Mouse (Mus musculus): ENCODE measurements around the gene Usp48. TPM values are rescaled to one million over a fixed set of nuclear protein-coding genes. Genes with fewer than 3 reads are reported as not detected.
A peak's percentile ranks its signal among the peaks of the same experiment; 100 is the strongest.
"Not testable (repeated sequence)": the region's sequence is repeated elsewhere in the genome, so short reads cannot be mapped to it uniquely, and the experiment has no call there.

Usp48 gene
- polyA plus RNA-seq, 1 experiment from 2014 or later = 100 TPM

GRCm38 (mm10) chr4:137581815-137582214, 11.7 kb upstream of the Usp48 start:
- ATAC-seq (ENCODE audit: insufficient number of reproducible peaks, insufficient read depth, low FRiP score, low TSS enrichment, low read depth) = no peak
- Histone ChIP-seq H3K4me3 (replicated peaks) (no peak overlapping the region), H3K36me3 (no peaks in the 10 kb centered on the region), H3K9ac (replicated peaks) (no peak overlapping the region), H3K4me1 (replicated peaks) (no peaks in the 10 kb centered on the region), H3K9me3 (no peaks in the 10 kb centered on the region), H3K27me3 (peaks cover 31% of the 10 kb centered on the region), H3K4me2 (no peak overlapping the region), H3K27ac (no peak overlapping the region)
- 44% methylated on average over 3 of the region's 3 CpGs for WGBS

- not testable (repeated sequence) for ATAC-seq (ENCODE audit: insufficient number of reproducible peaks, insufficient read depth, low FRiP score, low TSS enrichment, low read depth); H3K27me3 ChIP-seq; H3K27ac ChIP-seq; H3K9me3 ChIP-seq; H3K4me1 ChIP-seq (replicated peaks); H3K9ac ChIP-seq (replicated peaks); H3K4me2 ChIP-seq; H3K36me3 ChIP-seq; H3K4me3 ChIP-seq (replicated peaks)
- WGBS = 79% methylated on average over 2 of the region's 3 CpGs
Measured at GRCm38 (mm10) chr4:137589095-137589494, 4.5 kb upstream of the Usp48 start.

GRCm38 (mm10) chr4:137589586-137589985, 4.0 kb upstream of the Usp48 start:
- Histone ChIP-seq H3K4me3 (replicated peaks) (no peak overlapping the region), H3K9me3 (no peaks in the 10 kb centered on the region), H3K27me3 (peaks cover 5% of the 10 kb centered on the region; the same call in 1 of the 2 replicates), H3K4me2 (no peak overlapping the region), H3K27ac (no peak overlapping the region), H3K36me3 (no peaks in the 10 kb centered on the region), H3K4me1 (replicated peaks) (no peaks in the 10 kb centered on the region), H3K9ac (replicated peaks) (no peak overlapping the region)
- no peak for ATAC-seq (ENCODE audit: insufficient number of reproducible peaks, insufficient read depth, low FRiP score, low TSS enrichment, low read depth)
- 82% methylated on average over 3 of the region's 3 CpGs for WGBS

- H3K27me3 ChIP-seq = peaks cover 5% of the 10 kb centered on the region; the same call in 1 of the 2 replicates
- no peak overlapping the region for H3K4me3 ChIP-seq (replicated peaks)
- H3K4me2 ChIP-seq = no peak overlapping the region
- H3K27ac ChIP-seq = no peak overlapping the region
- peaks cover 12% of the 10 kb centered on the region for H3K4me1 ChIP-seq (replicated peaks)
- no peaks in the 10 kb centered on the region for H3K36me3 ChIP-seq
- 83% methylated on average over 4 of the region's 4 CpGs for WGBS
- H3K9me3 ChIP-seq = no peaks in the 10 kb centered on the region
- no peak overlapping the region for H3K9ac ChIP-seq (replicated peaks)
- ATAC-seq (ENCODE audit: insufficient number of reproducible peaks, insufficient read depth, low FRiP score, low TSS enrichment, low read depth) = no peak
Measured at GRCm38 (mm10) chr4:137590961-137591360, 2.6 kb upstream of the Usp48 start.

GRCm38 (mm10) chr4:137594496-137595270, 1.1 kb downstream of the Usp48 start:
- H3K9me3 ChIP-seq = no peaks in the 10 kb centered on the region
- H3K27ac ChIP-seq = peak overlapping the region; percentile 98
- H3K4me2 ChIP-seq = peak overlapping the region; percentile 87
- H3K27me3 ChIP-seq = no peaks in the 10 kb centered on the region
- peaks cover 35% of the 10 kb centered on the region for H3K4me1 ChIP-seq (replicated peaks)
- peaks cover 7% of the 10 kb centered on the region; the same call in 1 of the 2 replicates for H3K36me3 ChIP-seq
- peak overlapping the region; percentile 92 for H3K4me3 ChIP-seq (replicated peaks)
- peak overlapping the region; percentile 83 for H3K9ac ChIP-seq (replicated peaks)
- WGBS = 5% methylated on average over 40 of the region's 40 CpGs
- ATAC-seq (ENCODE audit: insufficient number of reproducible peaks, insufficient read depth, low FRiP score, low TSS enrichment, low read depth) = no peak; the same call in 1 of the 2 replicates

GRCm38 (mm10) chr4:137597098-137597630, 3.6 kb downstream of the Usp48 start:
- Histone ChIP-seq H3K4me2 (no peak overlapping the region), H3K27me3 (no peaks in the 10 kb centered on the region), H3K27ac (no peak overlapping the region), H3K4me1 (replicated peaks) (peaks cover 41% of the 10 kb centered on the region), H3K36me3 (peaks cover 7% of the 10 kb centered on the region; the same call in 1 of the 2 replicates), H3K4me3 (replicated peaks) (no peak overlapping the region), H3K9ac (replicated peaks) (no peak overlapping the region), H3K9me3 (no peaks in the 10 kb centered on the region)
- no peak for ATAC-seq (ENCODE audit: insufficient number of reproducible peaks, insufficient read depth, low FRiP score, low TSS enrichment, low read depth)
- 96% methylated on average over 4 of the region's 4 CpGs for WGBS

- 81% methylated on average over 5 of the region's 5 CpGs for WGBS
- no peak overlapping the region for H3K4me2 ChIP-seq
- H3K9me3 ChIP-seq = no peaks in the 10 kb centered on the region
- H3K9ac ChIP-seq (replicated peaks) = no peak overlapping the region; the same call in 1 of the 2 replicates
- H3K27ac ChIP-seq = no peak overlapping the region
- no peak overlapping the region for H3K4me3 ChIP-seq (replicated peaks)
- ATAC-seq (ENCODE audit: insufficient number of reproducible peaks, insufficient read depth, low FRiP score, low TSS enrichment, low read depth) = no peak
- peaks cover 7% of the 10 kb centered on the region; the same call in 1 of the 2 replicates for H3K36me3 ChIP-seq
- no peaks in the 10 kb centered on the region for H3K27me3 ChIP-seq
- peaks cover 41% of the 10 kb centered on the region for H3K4me1 ChIP-seq (replicated peaks)
Measured at GRCm38 (mm10) chr4:137598577-137598976, 5.0 kb downstream of the Usp48 start.

GRCm38 (mm10) chr4:137603449-137604171, 10.1 kb downstream of the Usp48 start:
- H3K4me2 ChIP-seq = no peak overlapping the region
- ATAC-seq (ENCODE audit: insufficient number of reproducible peaks, insufficient read depth, low FRiP score, low TSS enrichment, low read depth) = no peak

GRCm38 (mm10) chr4:137607023-137607422, 13.5 kb downstream of the Usp48 start:
- no peak overlapping the region for H3K4me3 ChIP-seq (replicated peaks)
- H3K27ac ChIP-seq = no peak overlapping the region
- no peak overlapping the region for H3K4me2 ChIP-seq
- H3K9me3 ChIP-seq = no peaks in the 10 kb centered on the region
- no peak for ATAC-seq (ENCODE audit: insufficient number of reproducible peaks, insufficient read depth, low FRiP score, low TSS enrichment, low read depth)
- no peaks in the 10 kb centered on the region for H3K27me3 ChIP-seq
- peaks cover 78% of the 10 kb centered on the region for H3K36me3 ChIP-seq
- no peak overlapping the region for H3K9ac ChIP-seq (replicated peaks)
- WGBS = 89% methylated on average over 2 of the region's 2 CpGs
- H3K4me1 ChIP-seq (replicated peaks) = no peaks in the 10 kb centered on the region

More at GRCm38 (mm10) chr4:137603449-137604171, 10.1 kb downstream of the Usp48 start:
- no peak overlapping the region for H3K4me3 ChIP-seq (replicated peaks)
- 87% methylated on average over 11 of the region's 11 CpGs for WGBS
- peaks cover 17% of the 10 kb centered on the region for H3K4me1 ChIP-seq (replicated peaks)
- H3K36me3 ChIP-seq = peaks cover 44% of the 10 kb centered on the region
- H3K27me3 ChIP-seq = no peaks in the 10 kb centered on the region
- H3K9me3 ChIP-seq = no peaks in the 10 kb centered on the region
- H3K27ac ChIP-seq = no peak overlapping the region
- no peak overlapping the region for H3K9ac ChIP-seq (replicated peaks)

- Histone ChIP-seq H3K4me3 (replicated peaks) (no peak overlapping the region), H3K27ac (no peak overlapping the region), H3K4me2 (no peak overlapping the region), H3K4me1 (replicated peaks) (no peaks in the 10 kb centered on the region), H3K9ac (replicated peaks) (no peak overlapping the region), H3K27me3 (no peaks in the 10 kb centered on the region), H3K36me3 (peaks cover 99% of the 10 kb centered on the region), H3K9me3 (no peaks in the 10 kb centered on the region)
- 82% methylated on average over 7 of the region's 7 CpGs for WGBS
- no peak for ATAC-seq (ENCODE audit: insufficient number of reproducible peaks, insufficient read depth, low FRiP score, low TSS enrichment, low read depth)
Measured at GRCm38 (mm10) chr4:137609281-137609680, 15.7 kb downstream of the Usp48 start.

- H3K36me3 ChIP-seq = peaks cover 99% of the 10 kb centered on the region
- WGBS = 86% methylated on average over 7 of the region's 7 CpGs
- H3K4me2 ChIP-seq = no peak overlapping the region
- H3K9me3 ChIP-seq = no peaks in the 10 kb centered on the region
- no peak overlapping the region for H3K9ac ChIP-seq (replicated peaks)
- no peaks in the 10 kb centered on the region for H3K4me1 ChIP-seq (replicated peaks)
- no peak overlapping the region for H3K27ac ChIP-seq
- no peaks in the 10 kb centered on the region for H3K27me3 ChIP-seq
- ATAC-seq (ENCODE audit: insufficient number of reproducible peaks, insufficient read depth, low FRiP score, low TSS enrichment, low read depth) = no peak
- no peak overlapping the region for H3K4me3 ChIP-seq (replicated peaks)
Measured at GRCm38 (mm10) chr4:137609702-137610101, 16.1 kb downstream of the Usp48 start.

All from limb, embryonic 12.5 days (tissue).